Mouse (Mus musculus) testis, adult 2 months (tissue): ENCODE results near the gene Slc1a4.

Source experiments
- CTCF ChIP-seq: fragments of 200-500 bp; IDR thresholded peaks from 2 replicates; pipeline ENCODE4 v1.5.1; 2012; ENCODE audit warnings: low read depth, mild to moderate bottlenecking, inconsistent platforms, low read length, moderate library complexity; ENCODE audit not compliant: control insufficient read depth, insufficient read depth, insufficient replicate concordance
- POLR2A ChIP-seq: fragments of 200-500 bp; IDR thresholded peaks from 2 replicates; pipeline ENCODE4 v1.6.1; 2012; ENCODE audit warnings: low read depth, mild to moderate bottlenecking, inconsistent platforms, low read length, moderate library complexity; ENCODE audit not compliant: control insufficient read depth

DNA sequence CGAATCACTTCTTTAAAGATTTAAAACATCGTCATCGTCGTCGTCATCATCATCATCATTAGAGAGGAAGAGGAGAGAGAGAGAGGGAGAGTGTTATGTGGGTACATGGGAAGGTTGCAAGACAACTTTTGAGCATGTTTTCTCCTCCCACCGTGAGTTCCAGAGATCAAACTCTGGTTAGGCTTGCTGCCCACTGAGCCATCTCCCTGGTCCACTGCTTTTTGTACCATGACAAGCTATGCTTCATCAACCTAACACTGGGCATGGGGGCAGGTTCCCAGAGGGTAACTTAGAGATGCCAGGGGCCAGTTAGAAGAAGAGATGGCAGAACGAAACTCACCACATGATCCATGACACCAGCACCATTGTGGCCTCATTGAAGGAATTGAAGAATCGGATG is 18.9 kb downstream of the Slc1a4 start:
- no peak for TF ChIP-seq CTCF
- no peak for TF ChIP-seq POLR2A
